Mouse (Mus musculus) cerebellum, postnatal 25 days (tissue): ENCODE data around the gene Wwox.
A peak's percentile ranks its signal among the peaks of the same experiment; 100 is the strongest.

Experiments used
- DNase-seq, 2 experiments: peaks; one replicate each; pipeline ENCODE4 v3.0.0; 2021; ENCODE audit warnings: mixed read lengths in 2 of 2

Gene Wwox

DNA sequence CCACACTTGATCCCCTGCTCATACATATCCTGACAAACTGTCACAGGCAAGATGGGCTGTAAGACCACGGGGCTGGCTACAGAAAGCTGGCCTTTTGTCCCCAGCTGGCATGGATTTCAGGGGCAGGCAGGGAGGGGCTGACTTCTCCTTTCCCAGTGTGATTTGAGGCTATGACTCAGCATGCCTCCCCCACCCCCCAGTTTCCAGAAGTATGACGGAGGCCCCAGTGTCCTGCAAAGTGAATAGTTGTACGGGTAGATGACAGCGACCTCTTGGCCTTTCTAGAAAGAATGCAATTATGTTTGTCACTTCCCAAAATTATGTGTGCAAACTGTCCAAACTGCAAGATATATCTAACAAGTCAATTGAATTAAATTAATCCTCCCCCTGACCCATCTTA is 830.1 kb downstream of the Wwox start:
- no peak for DNase-seq

DNA sequence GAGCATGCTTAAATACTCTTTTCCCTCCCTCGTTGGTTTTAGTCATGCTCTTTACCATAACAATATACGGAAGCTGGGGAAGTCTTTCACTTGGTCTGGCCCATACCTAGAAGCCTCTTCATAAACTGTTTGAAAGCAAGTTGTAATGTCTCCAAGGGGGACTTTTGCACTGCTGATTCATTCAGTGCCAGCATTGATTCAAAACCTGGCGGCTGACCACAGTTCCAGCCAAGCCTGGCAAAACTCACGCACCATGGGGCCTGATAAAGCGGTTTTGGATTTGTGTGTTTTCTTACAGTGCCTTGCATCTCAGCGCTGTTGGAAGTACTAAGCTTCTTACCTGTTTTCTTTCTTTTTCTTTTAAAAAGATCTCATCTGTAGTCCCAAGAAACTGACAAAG is 834.5 kb downstream of the Wwox start:
- DNase-seq, result peak; percentile 26 to 36

DNA sequence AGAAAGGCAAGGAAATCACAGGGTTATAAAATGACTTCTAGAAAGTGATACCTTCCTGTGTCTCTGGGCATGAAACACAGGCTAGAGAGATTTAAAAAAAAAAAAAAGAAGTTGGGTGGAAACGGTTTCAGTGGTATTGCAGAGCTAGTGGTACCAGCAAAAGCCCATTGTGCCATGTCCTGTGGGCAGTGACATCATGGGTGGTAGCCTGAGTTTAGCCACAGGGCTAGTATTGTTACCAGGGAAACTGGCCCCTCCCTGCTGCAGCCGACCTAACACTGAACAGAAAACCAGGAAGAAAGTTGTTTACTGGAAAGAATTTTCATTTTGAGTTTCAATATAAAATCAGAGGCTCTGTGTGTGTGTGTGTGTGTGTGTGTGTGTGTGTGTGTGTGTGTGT is 836.8 kb downstream of the Wwox start:
- no peak for DNase-seq

DNA sequence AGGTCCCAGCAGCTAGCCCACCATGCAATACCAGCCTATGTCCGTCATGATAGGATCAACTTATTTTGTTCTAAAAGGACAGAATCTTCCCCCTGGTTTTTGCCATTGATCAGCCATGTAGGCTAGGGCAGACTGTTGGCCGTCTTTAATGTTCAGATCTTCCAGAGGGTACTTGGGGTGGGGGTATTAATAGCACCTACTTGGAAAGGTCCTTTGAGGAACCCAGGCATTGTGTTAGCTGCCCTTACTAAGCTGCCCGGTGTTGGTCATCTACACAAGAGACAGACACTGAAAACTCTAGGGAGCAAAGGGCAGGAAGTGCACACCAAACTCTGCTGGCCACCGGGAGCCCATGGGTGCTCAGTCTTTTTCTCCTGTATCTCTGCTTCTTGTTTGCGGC is 838.8 kb downstream of the Wwox start:
- DNase-seq, result no peak

GRCm38 (mm10) chr8:115290224-115290623 is 850.8 kb downstream of the Wwox start:
- no peak for DNase-seq

GRCm38 (mm10) chr8:115296760-115297159 is 857.3 kb downstream of the Wwox start:
- no peak for DNase-seq

DNA sequence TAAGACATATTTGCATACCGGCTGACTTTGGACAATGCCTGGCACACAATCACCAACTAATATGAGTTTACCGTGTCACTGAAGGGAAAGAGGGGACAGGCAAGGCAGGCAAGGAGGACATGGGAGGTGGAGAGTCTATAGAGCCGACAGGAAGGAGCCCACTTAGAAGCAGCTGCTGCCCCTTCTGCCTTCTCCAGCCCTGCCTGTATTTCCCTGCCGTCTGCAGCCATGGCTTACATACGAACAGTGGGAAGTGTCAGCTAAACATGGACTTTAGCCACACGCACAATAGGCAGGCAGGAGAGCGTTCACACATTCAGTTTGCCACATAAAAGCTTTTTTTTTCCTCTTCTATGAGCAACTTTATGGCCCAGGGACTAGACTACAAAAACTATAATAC is 863.0 kb downstream of the Wwox start:
- no peak for DNase-seq

GRCm38 (mm10) chr8:115307412-115307811 is 868.0 kb downstream of the Wwox start:
- DNase-seq, result no peak

- no peak for DNase-seq
These were observed 871.5 kb downstream of the Wwox start for GRCm38 (mm10) chr8:115311003-115311402.

- DNase-seq, result peak; percentile 59 to 69
These were observed 872.9 kb downstream of the Wwox start for GRCm38 (mm10) chr8:115312371-115312770.

DNA sequence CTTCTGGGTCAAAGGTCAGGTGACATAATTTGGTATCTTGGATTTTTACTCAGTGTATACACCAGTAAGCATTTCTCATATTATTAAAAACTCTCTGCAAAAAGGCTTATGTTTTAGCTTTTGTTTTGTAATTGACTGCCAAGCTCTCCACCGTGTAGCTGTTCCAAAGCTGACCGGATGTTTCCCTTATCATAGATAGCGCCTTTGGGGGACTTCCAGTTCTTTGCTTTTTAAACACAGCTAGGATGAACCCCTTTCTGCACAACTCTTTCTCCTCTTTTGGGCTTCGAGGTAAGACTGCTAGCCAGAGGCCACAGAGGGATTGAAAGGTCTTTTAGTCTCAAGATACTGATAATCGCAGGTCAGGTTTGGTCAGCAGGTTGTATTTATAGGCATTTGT is 883.0 kb downstream of the Wwox start:
- DNase-seq, result no peak

DNA sequence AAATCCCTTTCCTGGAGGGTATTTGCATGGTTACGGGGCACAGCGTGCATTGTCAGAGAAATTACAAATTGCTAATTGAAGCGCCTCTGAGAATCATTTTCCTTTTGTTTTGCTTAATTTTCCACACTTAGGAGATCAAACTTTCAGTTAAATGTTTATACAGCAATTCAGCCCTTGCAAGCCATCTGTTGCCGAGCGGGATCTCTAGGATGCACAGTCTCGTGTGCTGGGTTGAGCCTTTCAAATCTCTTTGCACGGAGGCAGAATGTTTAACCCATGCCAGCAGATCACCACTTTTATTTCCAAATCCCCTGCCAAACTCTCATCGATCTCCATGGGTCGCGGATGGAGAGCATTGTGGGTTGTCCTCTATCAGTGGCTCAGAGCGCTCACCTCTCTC is 891.2 kb downstream of the Wwox start:
- DNase-seq, result no peak

DNA sequence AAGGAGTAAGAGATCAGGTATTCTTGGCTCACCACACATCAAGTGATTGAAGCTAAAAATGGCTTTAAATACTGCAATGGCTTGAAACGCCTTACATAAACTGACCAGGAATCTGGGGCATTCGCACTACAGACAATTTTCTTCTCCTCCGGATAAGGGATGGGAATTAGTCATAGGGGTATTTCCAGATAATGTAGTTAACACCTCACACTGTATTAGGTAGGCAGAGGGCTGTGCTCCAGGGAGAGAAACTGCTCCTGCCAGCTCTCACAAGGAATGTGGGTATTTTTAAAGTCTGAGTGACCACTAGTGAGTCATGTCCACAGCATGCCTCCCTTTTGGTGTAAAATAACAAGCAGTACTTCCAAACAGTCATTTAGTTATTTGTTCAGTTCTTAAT is 894.5 kb downstream of the Wwox start:
- DNase-seq, result peak in 1 of 2 experiments; percentile 39

DNA sequence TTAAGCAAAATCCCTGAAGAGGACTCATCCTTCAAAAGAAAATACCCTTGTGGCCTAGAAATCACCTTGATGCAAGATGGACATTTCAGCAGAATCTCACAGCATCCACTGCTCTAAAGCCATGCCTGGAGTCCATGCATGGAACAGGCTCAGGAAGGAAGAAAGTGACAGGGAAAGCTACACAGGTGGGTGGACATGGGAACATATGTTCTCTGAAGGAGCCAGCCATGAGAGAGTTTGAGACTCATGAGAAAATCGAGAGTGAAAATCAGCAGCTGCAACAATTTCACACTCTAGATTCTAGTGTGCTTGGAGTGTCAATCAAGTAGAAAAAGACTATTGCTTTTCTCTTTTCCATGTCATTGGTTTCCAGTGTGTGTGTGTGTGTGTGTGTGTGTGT is 896.9 kb downstream of the Wwox start:
- DNase-seq, result no peak

- DNase-seq, result no peak
These were observed 909.2 kb downstream of the Wwox start for GRCm38 (mm10) chr8:115348704-115349103.

GRCm38 (mm10) chr8:115350707-115351106 is 911.3 kb downstream of the Wwox start:
- no peak for DNase-seq

DNA sequence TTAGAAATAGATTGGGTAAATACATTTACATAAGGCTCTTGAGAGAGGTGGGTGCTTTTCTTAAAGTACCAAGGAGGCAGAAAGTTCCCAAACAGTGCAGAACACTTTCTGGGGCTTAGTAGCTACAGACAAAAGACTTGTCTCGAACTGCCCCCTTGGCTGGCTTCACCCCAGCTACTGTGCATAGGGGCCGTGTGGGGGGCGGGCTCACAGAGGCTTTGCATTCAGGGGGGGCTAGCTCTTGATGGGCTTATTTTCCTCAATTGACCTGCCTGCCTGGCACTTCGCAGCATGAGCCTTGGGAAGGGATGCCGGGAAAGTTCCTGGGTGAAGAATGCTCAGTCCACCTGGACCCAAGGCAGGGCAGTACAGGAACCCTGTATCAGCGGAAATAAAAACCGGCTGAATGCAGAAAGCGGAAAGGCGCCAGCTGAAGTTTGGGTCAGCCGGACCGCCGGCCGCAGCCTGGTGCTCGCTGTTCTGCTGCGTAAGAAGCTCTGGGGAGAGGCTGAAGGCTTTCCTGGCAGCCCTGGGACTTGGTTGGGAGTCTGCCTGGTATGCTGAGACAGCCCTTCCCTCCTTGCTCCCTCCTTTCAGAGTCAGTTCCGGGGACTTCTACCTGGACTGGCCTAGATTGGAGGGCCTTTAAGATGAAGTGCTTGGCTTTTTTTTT is 918.3 kb downstream of the Wwox start:
- peak; percentile 51 to 58 for DNase-seq

- no peak for DNase-seq
These were observed 919.0 kb downstream of the Wwox start for GRCm38 (mm10) chr8:115358481-115358880.

DNA sequence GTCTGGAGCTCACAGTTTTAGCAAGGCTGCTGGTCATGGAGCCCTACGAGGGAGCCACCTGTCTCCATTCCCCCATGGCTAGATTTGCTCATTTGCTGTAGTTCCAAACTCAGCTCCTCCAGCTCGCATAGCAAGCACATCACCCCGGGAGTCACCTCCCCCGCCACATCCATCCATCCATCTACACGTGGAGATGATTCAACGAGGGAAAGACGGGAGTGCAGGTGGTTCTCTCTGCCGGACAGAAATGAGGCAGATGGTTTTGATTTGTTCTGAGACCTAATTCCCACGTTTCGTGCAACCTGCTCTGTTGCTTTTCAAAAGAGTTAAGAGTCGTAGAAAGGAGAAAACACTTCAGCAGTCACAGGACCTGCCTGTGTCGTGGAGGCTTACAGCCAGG is 920.2 kb downstream of the Wwox start:
- peak; percentile 39 to 46 for DNase-seq

DNA sequence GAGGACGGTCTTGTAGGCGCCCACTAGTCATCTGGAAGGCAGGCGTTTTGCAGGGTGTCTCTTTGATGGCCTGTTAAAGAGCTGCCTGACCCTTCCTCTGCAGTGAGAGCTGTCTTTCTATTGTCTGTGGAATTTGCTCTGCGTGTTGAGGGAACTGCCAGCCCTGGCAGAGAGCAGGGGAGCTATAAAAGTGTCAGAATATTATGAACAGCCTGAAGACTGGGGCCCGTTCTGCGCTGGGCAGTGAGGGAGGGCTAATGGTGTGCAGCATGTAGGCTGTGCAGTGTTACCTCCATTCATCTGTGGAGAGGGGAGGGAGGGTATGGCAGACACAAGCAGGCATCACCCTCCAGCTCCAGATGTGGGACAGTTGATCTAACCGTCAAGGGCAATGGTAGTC is 923.1 kb downstream of the Wwox start:
- DNase-seq, result no peak

GRCm38 (mm10) chr8:115374957-115375356 is 935.5 kb downstream of the Wwox start:
- DNase-seq, result no peak

- DNase-seq, result peak; percentile 56 to 62
These were observed 936.0 kb downstream of the Wwox start for GRCm38 (mm10) chr8:115375361-115376047.

DNA sequence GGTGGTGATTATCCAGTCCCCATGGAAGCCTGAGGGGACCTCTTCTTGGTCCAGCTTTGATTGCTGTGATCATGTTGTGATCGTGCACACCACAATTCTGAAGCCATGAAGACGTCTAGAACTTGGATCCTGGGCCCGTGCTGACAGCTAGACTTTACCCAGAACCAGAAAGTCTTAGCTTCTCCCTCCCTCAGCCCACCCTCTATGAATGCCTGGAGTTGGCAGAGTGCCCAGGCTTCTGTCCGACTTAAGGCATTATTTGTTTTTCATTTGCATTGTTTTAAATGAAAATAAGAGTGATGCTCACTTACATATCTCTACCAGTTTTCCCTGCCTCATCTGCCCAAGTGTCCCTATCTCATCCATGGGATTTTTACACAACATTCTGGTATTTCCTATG is 937.9 kb downstream of the Wwox start:
- DNase-seq, result no peak

DNA sequence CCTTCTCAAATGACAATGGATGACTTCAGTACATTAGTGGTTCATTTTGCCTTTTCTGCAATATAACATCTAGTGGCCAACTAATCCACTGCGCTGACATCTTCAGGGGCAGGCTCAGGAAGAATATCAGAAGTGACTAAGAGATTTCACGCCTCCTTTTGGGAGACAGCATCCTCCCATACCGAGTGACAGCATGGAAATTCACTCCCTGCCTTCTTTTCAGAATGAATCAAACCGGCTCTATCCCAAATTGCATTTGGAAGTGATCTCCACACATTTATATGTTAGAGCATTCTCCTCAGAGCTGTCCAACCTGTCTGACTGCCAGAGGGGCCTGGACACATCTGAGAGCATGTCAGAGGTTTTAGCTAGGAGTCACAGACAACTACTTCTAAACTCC is 940.6 kb downstream of the Wwox start:
- DNase-seq, result no peak
